Mouse (Mus musculus): ENCODE measurements around the gene Dld.

The Dld gene

DNA sequence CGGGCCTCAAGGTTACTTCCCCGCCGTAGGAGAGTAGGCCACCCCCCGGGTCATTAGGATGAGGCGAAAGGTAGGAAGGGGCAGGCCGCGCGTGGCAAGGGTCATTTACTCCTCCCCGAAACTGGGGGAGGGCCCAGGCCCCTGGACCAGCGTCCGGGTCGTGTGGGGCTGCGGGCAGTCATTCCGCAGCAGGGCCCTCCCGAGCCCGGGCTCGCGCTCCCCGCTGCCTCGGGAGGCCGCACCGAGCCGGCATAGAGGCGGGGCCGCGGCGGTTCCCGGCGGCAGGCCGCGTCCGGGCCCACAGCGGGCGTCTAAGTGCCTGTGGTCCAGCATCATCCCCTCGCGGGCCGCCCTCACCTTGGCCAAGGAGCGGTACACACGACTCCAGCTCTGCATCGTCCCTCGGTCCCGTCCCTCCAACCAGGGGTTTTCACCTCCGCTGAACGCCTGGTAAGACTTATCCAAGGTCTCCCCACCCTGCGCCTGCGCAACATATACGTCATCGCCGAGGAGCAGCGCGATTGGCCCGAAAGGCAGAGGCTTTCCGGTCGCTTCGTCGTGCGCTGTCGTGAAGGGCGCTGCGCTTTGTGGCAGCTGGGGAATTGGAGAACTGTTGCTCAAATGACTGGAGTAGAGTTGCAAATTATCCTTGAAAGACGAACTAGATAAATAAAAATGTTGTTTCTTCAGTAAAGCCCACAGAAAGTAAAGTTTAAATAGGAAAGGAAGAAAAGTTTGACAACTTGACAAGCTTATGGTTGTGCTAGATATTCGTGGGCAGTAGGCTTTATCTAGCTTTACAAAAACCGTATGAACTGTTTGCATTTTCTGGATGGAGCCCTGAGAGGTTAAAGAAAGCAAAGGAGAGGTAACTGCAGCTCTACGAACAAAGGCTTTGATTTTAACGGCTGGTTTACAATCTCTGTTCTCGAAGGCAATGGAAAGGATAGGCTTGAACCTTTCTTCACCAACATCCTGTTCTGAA, at the start of gene Dld:
Gene Dld, minus strand, starts transcription at position 510 of the 985 bp plus-strand sequence.
- DNase-seq (ENCODE audit: extremely low spot score) = peak; percentile 91

GRCm38 (mm10) chr12:31400821-31401220, 49.6 kb upstream of the Dld start:
- no peak for DNase-seq (ENCODE audit: extremely low spot score)

DNA sequence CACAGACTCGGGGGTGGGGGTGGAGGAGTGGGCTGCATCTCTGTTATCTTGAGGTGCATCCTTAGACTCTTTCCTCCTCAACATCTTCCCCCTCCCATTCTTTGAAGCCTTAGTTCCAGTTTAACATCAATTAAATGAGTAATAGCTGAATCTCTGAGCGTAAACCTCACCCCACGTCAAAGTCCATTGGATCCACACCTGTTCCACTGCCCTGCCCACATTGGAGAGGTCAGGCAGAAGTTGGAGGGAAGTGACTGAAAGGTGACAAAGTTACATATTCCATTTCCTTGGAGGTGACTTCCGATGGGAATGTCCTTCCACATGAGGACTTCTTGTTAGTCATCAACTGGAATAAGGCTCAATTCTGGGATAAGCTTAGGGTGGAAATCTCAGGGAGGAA, 46.5 kb upstream of the Dld start:
- DNase-seq (ENCODE audit: extremely low spot score) = no peak

- no peak for DNase-seq (ENCODE audit: extremely low spot score)
These were observed 44.6 kb upstream of the Dld start for GRCm38 (mm10) chr12:31395895-31396294.

DNA sequence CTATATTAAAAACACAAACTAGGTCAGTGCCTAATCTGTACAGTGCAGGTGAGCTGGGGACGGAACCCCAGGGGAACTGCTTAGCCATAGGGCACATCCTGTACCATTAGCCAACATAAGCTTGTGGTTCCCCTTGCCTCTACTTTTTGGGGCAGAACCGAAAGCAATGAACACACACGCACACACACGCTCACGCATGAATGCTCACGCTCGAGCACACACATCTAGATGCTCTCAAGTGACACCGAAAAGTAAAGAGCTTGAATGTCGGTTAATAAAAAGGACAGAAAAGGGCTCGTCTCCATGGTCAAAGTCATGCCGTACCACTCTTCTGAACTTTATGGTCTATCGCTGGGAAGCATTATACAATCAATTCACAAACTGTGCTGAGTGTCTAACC, 40.4 kb upstream of the Dld start:
- DNase-seq (ENCODE audit: extremely low spot score) = no peak

DNA sequence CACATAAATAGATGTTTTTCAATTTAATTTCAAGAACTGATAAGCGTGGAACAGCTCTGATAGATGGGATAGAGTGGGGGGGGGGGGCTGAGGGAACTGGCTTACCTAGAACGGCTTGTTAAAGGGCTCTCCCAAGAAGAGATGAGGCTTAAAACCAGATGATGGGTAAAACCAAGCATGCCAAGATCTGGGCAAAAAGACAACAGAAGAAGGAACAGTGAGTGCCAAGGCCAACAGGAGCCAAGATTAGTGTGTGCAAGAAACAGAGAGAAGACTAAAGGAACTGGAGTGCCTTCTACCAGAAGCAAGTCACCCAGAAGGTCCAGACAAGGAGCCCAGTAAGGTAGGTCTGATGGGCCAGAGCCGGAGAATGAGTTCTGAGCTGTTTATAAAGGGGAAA, 39.3 kb upstream of the Dld start, which contains the start of gene Slc26a3:
Gene Slc26a3, plus strand, starts transcription at position 301 of the 400 bp plus-strand sequence.
- no peak for DNase-seq (ENCODE audit: extremely low spot score)

- DNase-seq (ENCODE audit: extremely low spot score) = no peak
These were observed 36.0 kb upstream of the Dld start for GRCm38 (mm10) chr12:31387303-31387702.

- DNase-seq (ENCODE audit: extremely low spot score) = no peak
These were observed 31.2 kb upstream of the Dld start for GRCm38 (mm10) chr12:31382451-31382850.

- no peak for DNase-seq (ENCODE audit: extremely low spot score)
These were observed 29.6 kb upstream of the Dld start for GRCm38 (mm10) chr12:31380878-31381277.

GRCm38 (mm10) chr12:31377241-31377640, 26.0 kb upstream of the Dld start:
- DNase-seq (ENCODE audit: extremely low spot score) = no peak

GRCm38 (mm10) chr12:31376326-31376950, 25.2 kb upstream of the Dld start:
- DNase-seq (ENCODE audit: extremely low spot score) = peak; percentile 53

GRCm38 (mm10) chr12:31375283-31375615, 24.0 kb upstream of the Dld start:
- DNase-seq (ENCODE audit: extremely low spot score) = no peak

- peak; percentile 60 for DNase-seq (ENCODE audit: extremely low spot score)
These were observed 23.5 kb upstream of the Dld start for GRCm38 (mm10) chr12:31374603-31375282.

DNA sequence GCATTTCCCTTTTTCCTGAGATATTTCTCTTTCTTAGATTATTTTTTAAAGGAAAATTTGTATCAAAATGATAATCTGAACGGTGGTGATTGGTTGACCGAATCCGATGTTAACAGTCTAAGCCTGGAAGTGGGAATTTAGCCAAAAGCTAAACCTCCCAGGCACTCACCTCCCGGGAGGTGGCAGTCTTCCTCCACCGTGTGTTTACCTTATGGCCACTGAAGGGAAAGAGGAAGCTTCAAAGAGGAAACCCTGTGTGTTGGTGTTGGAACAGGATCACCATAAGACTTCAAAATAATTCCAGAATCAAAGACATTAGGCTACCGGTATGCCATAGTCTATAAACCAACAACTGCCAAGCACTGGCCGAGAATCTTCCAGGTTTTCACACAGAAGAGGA, 18.4 kb upstream of the Dld start:
- DNase-seq (ENCODE audit: extremely low spot score) = no peak

DNA sequence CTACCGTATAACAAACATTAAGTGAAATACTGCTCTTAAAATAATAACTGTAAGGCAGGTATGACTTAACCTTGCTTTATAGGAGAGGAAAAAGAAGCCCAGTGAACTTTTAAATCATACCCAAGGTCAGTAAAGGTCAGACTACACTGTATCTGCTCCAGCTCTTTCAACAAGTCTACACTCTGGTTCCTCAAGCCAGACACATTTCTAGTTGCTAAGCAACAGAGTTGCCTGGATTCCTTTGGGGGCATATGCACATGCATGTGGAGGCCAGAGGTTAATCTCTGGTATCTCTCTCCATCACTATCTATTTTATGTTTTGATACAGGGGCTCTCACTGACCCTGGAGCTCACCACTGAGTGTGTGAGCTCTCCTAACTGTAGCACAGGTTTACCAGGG, 17.9 kb upstream of the Dld start:
- no peak for DNase-seq (ENCODE audit: extremely low spot score)

GRCm38 (mm10) chr12:31367721-31368120, 16.5 kb upstream of the Dld start:
- DNase-seq (ENCODE audit: extremely low spot score) = no peak

DNA sequence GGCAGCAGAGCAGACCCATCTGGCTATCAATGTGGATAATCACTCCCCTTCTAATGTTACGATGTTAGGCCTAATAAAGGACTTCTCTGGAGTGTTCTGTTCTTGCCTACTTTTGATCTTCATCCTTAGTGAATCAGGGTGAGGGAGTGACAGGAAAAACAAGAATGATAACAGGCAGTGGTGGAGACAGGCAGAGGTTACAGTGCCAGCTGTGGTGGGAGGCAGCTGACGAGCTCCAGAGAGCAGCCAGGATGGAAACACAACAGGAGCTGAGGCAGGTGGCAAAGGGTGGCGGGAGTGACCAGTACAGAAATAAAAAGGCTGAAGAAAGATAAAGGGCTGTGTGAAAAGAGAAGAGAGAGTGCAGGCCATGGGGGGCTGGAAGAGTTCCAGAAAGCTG, 15.2 kb upstream of the Dld start:
- DNase-seq (ENCODE audit: extremely low spot score) = no peak

GRCm38 (mm10) chr12:31350191-31350943, 886 bp downstream of the Dld start:
- no peak for DNase-seq (ENCODE audit: extremely low spot score)

- no peak for DNase-seq (ENCODE audit: extremely low spot score)
These were observed 18.0 kb downstream of the Dld start for GRCm38 (mm10) chr12:31333261-31333660.

- DNase-seq (ENCODE audit: extremely low spot score) = no peak
These were observed 24.1 kb downstream of the Dld start for GRCm38 (mm10) chr12:31327139-31327538.

GRCm38 (mm10) chr12:31323136-31323695, 28.0 kb downstream of the Dld start:
- DNase-seq (ENCODE audit: extremely low spot score) = no peak
